Mouse (Mus musculus) embryonic stem cell, embryonic (primary cell): ENCODE results near the gene Lcor.

Experiments
- CTCF ChIA-PET, 4 experiments: fragments of 300-600 bp in 2 of 4; fragments of 350-600 bp in 2 of 4; sonication (Branson Sonifier 250); formaldehyde crosslinking; loops; one replicate each; lab custom pipeline; 2022; ENCODE audit warnings: inconsistent platforms in 2 of 4; lab: Charles Lee
- POLR2A ChIA-PET, 4 experiments: fragments of 300-600 bp in 2 of 4; fragments of 350-600 bp in 2 of 4; sonication (Branson Sonifier 250); formaldehyde crosslinking; loops; one replicate each; lab custom pipeline; 2022; ENCODE audit warnings: antibody characterized with exemption in 4 of 4, inconsistent platforms in 1 of 4; lab: Charles Lee

Lcor gene

DNA sequence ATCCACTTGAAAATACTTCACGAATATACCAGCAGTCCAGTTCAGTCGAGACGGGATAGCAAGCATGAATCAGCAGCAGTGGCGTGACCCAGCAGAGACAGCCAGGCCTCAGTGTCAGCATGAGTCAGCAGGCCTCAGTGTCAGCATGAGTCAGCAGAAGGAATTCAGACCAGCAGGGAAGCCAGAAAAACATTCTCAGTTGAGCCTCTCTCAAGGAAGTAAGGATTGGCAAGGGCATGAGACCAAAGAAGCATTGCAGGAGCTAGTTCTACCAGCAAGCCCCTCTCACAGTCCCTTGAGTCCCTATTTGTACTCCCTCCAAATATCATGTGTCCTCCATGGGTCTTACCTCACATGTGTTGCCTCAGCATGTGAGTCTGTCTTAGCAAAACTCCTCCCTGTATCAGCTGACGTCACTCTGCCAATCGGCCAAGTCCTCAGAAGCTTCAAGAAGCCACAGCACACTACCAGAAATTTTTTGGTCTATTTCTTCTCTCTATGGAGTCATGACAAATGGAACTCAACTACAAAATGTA is 27.3 kb upstream of the Lcor start:
- ChIA-PET POLR2A (interaction anchor here in 3 of 4 experiments (0.9 to 6.3 kb wide), 20 partner anchors 11 to 381 kb away, joined by 3 to 59 read pairs (median 6); partner anchors contain the start of genes Lcor (in 1 of the 3) and Tm9sf3 (in 1 of the 3)), CTCF (interaction anchor here (0.6 to 1.5 kb wide), 6 partner anchors 11 to 310 kb away, joined by 3 to 5 read pairs (median 4); no protein-coding TSS in a partner anchor)

GRCm38 (mm10) chr19:41457181-41457580 is 25.3 kb upstream of the Lcor start:
- ChIA-PET CTCF (no interaction called here), POLR2A (interaction anchor here in 3 of 4 experiments (0.5 to 6.3 kb wide), 9 partner anchors 8 to 140 kb away, joined by 3 to 59 read pairs (median 5); no protein-coding TSS in a partner anchor)

GRCm38 (mm10) chr19:41462166-41462735 is 20.2 kb upstream of the Lcor start:
- ChIA-PET POLR2A (interaction anchor here in 3 of 4 experiments (0.6 to 2.2 kb wide), 10 partner anchors 9 to 253 kb away, joined by 3 to 7 read pairs (median 4); no protein-coding TSS in a partner anchor), CTCF (interaction anchor here in 1 of 4 experiments (0.6 kb wide), 1 partner anchor 145 kb away, joined by 4 read pairs; no protein-coding TSS in a partner anchor)

GRCm38 (mm10) chr19:41463841-41464240 is 18.6 kb upstream of the Lcor start:
- POLR2A ChIA-PET: interaction anchor here in 2 of 4 experiments (0.6 to 1.6 kb wide), 6 partner anchors 11 to 551 kb away, joined by 3 to 8 read pairs (median 4); no protein-coding TSS in a partner anchor
- CTCF ChIA-PET: no interaction called here

DNA sequence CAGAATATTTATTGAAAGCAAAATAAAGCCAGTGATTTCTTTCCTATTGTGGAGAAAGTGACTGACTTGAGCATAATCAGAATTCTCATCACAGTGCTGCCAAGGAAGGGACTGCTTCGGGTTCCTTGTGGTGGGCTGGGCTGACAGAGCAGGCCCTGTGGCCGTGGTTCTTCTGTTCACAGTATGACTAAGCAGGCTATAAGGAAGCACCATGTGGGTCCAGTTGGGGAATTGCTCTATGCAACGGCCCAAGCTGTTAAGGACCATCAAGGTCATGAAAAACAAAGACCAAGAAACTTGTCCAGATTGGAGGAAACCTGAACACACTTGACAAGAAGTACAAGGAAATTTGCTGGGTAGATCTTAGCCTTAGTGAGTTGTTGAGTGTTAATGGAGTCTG is 16.0 kb upstream of the Lcor start:
- ChIA-PET CTCF (interaction anchor here in 2 of 4 experiments (0.7 to 1.5 kb wide), 2 partner anchors 11 to 149 kb away, joined by 3 read pairs; no protein-coding TSS in a partner anchor), POLR2A (interaction anchor here in 3 of 4 experiments (0.7 to 3.2 kb wide), 10 partner anchors 8 to 101 kb away, joined by 3 to 18 read pairs (median 6); partner anchors contain the start of gene Lcor (in 1 of the 3))

- ChIA-PET POLR2A (interaction anchor here in 3 of 4 experiments (1.1 to 5.6 kb wide), 11 partner anchors 7 to 31 kb away, joined by 3 to 51 read pairs (median 7); no protein-coding TSS in a partner anchor), CTCF (interaction anchor here in 3 of 4 experiments (1.0 to 3.9 kb wide), 3 partner anchors 8 to 31 kb away, joined by 3 to 18 read pairs (median 4); no protein-coding TSS in a partner anchor)
These were observed 8.8 kb upstream of the Lcor start for GRCm38 (mm10) chr19:41473566-41474135.

DNA sequence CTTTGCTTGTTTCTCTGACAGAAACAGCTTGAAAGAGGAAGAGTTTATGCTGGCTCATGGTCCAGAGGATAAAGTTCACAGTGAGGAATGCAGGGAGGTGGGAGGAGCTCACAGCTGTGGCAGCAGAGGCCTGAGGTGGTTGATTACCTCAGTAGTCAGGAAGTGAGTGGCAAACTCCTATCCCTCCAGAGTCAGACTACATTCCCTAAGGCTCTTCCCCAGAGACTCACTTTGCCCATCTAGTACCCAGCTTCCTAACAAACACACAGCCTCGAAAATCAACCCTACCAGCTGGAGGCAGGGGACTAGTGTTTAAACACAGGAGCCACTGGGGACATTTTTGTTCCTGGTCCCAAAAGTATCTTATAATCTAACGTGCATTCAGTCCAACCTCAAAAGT is 7.5 kb upstream of the Lcor start:
- CTCF ChIA-PET: interaction anchor here (0.5 to 3.9 kb wide), 8 partner anchors 10 to 280 kb away, joined by 3 to 18 read pairs (median 4); no protein-coding TSS in a partner anchor
- POLR2A ChIA-PET: interaction anchor here in 3 of 4 experiments (0.7 to 5.6 kb wide), 16 partner anchors 8 to 964 kb away, joined by 3 to 51 read pairs (median 6); no protein-coding TSS in a partner anchor

- ChIA-PET POLR2A (interaction anchor here (0.6 to 5.6 kb wide), 27 partner anchors 9 to 532 kb away, joined by 3 to 51 read pairs (median 5); no protein-coding TSS in a partner anchor), CTCF (interaction anchor here in 3 of 4 experiments (0.6 to 4.1 kb wide), 7 partner anchors 32 to 406 kb away, joined by 3 to 18 read pairs (median 4); partner anchors contain the start of gene Pik3ap1 (in 1 of the 3))
These were observed 5.7 kb upstream of the Lcor start for GRCm38 (mm10) chr19:41476530-41477249.

DNA sequence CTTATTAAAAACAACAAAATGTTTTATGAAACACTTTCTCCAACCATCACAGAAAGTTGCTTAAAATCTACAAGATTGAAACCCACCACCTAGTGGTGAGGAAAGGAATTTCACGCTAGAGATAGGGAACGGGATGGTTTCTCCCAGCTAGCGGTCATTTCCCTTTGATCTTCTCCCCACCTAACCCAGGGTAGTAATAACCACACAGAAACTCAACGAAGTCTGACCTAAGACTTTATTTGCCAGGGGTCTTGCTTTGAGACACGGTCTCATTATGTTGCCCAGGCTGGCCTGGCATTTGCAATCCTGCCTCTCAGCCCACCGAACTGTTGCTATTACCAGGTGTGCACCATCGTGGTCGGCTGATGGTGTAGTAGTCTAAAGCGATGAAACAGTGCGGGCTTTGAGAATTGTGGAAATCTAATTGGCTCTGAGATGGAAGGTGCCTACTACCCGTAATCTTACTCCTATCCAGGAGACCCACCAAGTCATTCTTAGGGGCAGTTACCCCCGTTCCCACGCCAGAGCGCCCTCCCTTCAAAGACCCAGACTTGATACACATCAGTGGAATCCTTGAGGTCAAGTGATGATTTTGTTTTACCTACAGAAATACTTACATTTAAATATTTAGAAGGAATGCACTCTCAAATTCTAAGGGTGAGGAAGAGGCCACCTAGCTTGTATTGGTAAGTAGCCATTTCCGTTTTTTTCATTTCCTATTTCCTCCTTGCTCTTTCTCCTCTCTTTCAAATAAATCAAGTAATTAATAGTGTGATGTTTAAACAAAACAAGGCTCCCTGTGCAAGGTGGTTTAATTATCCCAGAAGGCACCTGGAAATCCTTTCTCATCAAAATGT is 1.2 kb upstream of the Lcor start:
- POLR2A ChIA-PET: interaction anchor here in 3 of 4 experiments (0.6 to 3.6 kb wide), 18 partner anchors 10 to 186 kb away, joined by 3 to 17 read pairs (median 6); no protein-coding TSS in a partner anchor
- CTCF ChIA-PET: interaction anchor here in 3 of 4 experiments (0.7 to 1.4 kb wide), 11 partner anchors 11 to 283 kb away, joined by 3 to 6 read pairs (median 3); no protein-coding TSS in a partner anchor

- POLR2A ChIA-PET: interaction anchor here in 3 of 4 experiments (0.7 to 3.6 kb wide), 11 partner anchors 9 to 185 kb away, joined by 3 to 17 read pairs (median 6); no protein-coding TSS in a partner anchor
- CTCF ChIA-PET: interaction anchor here in 3 of 4 experiments (0.6 to 1.4 kb wide), 10 partner anchors 11 to 523 kb away, joined by 3 to 8 read pairs (median 3); no protein-coding TSS in a partner anchor
These were observed 599 bp upstream of the Lcor start for GRCm38 (mm10) chr19:41481887-41482189.

DNA sequence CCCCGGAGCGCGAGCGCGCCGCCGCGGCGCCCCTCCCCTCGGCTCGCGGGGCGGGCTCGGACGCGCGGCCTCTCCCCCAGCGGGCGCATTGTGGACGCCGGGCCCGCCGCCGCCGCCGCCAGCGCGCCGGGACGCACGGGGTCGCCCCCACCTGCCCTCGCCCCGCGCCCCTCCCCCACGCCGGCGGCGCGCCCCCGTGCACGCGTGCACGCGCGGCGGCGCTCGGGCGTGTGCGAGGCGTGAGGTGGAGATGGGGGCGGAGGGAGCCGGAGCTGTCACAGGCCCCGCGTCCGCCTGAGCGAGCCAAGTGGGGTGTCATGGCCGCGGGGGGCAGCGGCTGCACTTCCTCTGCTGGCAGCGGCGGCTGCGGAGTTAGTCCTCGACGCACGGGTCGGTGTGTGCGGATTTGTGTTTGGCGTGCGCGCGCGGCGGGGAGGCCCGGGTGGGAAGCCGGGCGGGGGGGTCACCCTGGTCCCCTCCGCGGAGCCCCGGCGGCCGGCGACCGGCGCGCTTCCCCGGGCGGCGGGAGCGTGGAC is 540 bp downstream of the Lcor start:
- CTCF ChIA-PET: interaction anchor here in 2 of 4 experiments (0.6 to 1.1 kb wide), 3 partner anchors 199 to 320 kb away, joined by 3 to 4 read pairs (median 3); no protein-coding TSS in a partner anchor
- POLR2A ChIA-PET: interaction anchor here in 3 of 4 experiments (0.6 to 3.6 kb wide), 6 partner anchors 11 to 166 kb away, joined by 4 to 17 read pairs (median 6); no protein-coding TSS in a partner anchor

GRCm38 (mm10) chr19:41483445-41484040 is 1.1 kb downstream of the Lcor start:
- ChIA-PET CTCF (interaction anchor here in 2 of 4 experiments (0.6 to 1.1 kb wide), 3 partner anchors 199 to 319 kb away, joined by 3 to 4 read pairs (median 3); no protein-coding TSS in a partner anchor), POLR2A (interaction anchor here in 3 of 4 experiments (0.6 to 3.6 kb wide), 7 partner anchors 10 to 166 kb away, joined by 3 to 17 read pairs (median 5); no protein-coding TSS in a partner anchor)

DNA sequence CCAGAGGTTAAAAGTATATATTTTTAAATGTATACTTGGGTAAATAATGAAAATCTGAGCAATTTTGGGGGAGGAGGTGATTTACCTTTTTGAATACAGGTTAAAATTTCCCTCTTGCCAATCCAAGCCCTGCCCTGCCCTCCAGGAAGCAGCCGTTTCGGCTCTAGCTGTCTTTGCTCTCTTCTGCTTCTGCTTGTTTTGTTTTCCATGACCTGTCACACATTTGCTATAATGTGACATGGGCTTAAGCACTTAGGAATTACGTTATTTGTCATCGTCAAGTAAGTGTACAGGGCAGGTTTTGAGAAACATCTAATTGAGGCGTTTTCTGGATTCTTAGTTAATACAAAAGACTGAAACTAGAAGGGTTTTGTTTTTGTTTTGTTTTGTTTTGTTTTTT is 1.9 kb downstream of the Lcor start:
- CTCF ChIA-PET: no interaction called here
- POLR2A ChIA-PET: interaction anchor here in 2 of 4 experiments (0.6 to 3.6 kb wide), 6 partner anchors 10 to 42 kb away, joined by 3 to 17 read pairs (median 5); no protein-coding TSS in a partner anchor

DNA sequence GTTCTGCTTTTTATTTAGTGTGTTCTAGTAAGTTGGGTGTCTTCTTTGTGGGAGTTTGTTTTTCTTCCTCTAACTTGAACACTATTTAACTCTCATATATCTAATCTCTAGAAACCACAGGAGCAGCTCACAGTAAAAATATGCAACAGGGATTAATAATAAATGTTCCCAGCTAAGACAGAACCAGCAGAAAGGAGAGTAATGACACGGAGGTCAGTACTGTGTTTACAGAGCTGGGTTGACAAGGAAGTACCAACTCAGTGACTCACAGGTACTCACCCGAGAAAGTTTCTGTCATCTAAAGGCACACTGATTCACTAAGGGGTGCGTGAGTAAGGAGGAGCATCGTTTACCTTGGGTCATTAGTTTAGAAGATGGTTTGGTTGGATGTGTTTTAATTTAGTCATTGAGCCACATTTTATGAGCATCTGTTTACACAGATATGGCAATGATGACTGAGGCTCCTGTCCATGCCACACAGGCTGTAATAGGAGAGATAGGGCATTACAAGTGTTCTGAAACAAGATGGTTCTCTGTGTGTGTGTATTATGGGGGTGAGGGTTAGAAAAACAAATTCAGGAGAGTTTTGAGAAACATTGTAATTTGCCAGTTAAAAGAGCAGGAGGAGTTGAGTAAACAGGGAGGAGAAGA is 13.1 kb downstream of the Lcor start:
- CTCF ChIA-PET: no interaction called here
- POLR2A ChIA-PET: interaction anchor here in 2 of 4 experiments (0.8 to 3.8 kb wide), 5 partner anchors 11 to 53 kb away, joined by 3 to 17 read pairs (median 3); partner anchors contain the start of gene Lcor (in 1 of the 2)

DNA sequence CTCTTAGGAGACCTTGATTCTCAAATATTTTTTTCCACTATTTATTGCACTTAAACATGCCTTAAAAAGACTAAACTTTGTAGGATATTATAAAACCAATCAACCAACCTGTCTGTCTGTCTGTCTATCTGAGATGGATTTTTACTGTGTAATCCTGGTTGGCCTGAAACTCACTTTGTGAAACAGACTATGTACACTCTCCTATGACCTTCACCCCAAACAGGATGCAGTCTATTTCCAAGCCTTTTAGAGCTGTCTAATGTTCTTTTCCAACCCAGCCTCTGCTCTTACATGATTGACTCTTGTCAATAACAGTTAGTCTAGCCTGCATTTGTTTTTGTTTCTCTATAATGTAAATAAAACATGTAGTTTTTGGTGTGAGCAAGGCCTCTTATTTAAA is 13.6 kb downstream of the Lcor start:
- ChIA-PET CTCF (interaction anchor here in 1 of 4 experiments (1.2 kb wide), 1 partner anchor 178 kb away, joined by 3 read pairs; no protein-coding TSS in a partner anchor), POLR2A (interaction anchor here in 2 of 4 experiments (0.8 to 3.8 kb wide), 6 partner anchors 10 to 54 kb away, joined by 3 to 17 read pairs (median 3); partner anchors contain the start of gene Lcor (in 1 of the 2))
